In genomic region chr3:107546956-107547355, GRCm38 (mm10) we compare ENCODE assay signal across 12 mouse cellular contexts. TPM values are rescaled to one million over a fixed set of nuclear protein-coding genes. Genes with fewer than 3 reads are reported as not detected.
A peak's percentile ranks its signal among the peaks of the same experiment; 100 is the strongest.
DNase-seq lines count a peak whose midpoint lies in the region; ATAC-seq and TF ChIP-seq lines count a peak whose summit lies in the region.
"Had no signal": no experiment of that assay in that cellular context is flagged by ENCODE, and none has a peak within 500 bp of the region (broad histone marks: within the 10 kb centered on the region; RNA-seq: fewer than 3 reads in every experiment).

No protein-coding gene starts in this region.

- ATAC-seq in midbrain, embryonic 11.5 days (ENCODE audit: low FRiP score), result no peak
- ATAC-seq in midbrain, postnatal 0 days (ENCODE audit: low FRiP score), result peak; percentile 28; the same call in 1 of the 2 replicates

- no peak overlapping the region for H3K27ac ChIP-seq in midbrain, embryonic 11.5 days (ENCODE audit: low read depth, low read length)
- no peak overlapping the region for H3K27ac ChIP-seq in midbrain, embryonic 10.5 days (replicated peaks)
- no peak overlapping the region for H3K27ac ChIP-seq in midbrain, postnatal 0 days (ENCODE audit: low read depth, low read length)
- H3K27ac ChIP-seq: heart, embryonic 15.5 days had no signal

- no peaks in the 10 kb centered on the region for H3K27me3 ChIP-seq in midbrain, embryonic 11.5 days (ENCODE audit: control insufficient read depth, insufficient read depth, low read length)
- H3K27me3 ChIP-seq in midbrain, embryonic 10.5 days (ENCODE audit: low read depth, poor library complexity, severe bottlenecking), result no peaks in the 10 kb centered on the region
- H3K27me3 ChIP-seq in midbrain, postnatal 0 days (ENCODE audit: insufficient read depth, low read length), result no peaks in the 10 kb centered on the region
- H3K27me3 ChIP-seq: heart, embryonic 15.5 days had no signal

- H3K36me3 ChIP-seq in midbrain, embryonic 11.5 days (ENCODE audit: control insufficient read depth, insufficient read depth, low read length), result no peaks in the 10 kb centered on the region
- no peaks in the 10 kb centered on the region for H3K36me3 ChIP-seq in midbrain, embryonic 10.5 days
- H3K36me3 ChIP-seq in midbrain, postnatal 0 days (ENCODE audit: insufficient read depth, low read length), result no peaks in the 10 kb centered on the region
- H3K36me3 ChIP-seq: heart, embryonic 15.5 days had no signal

- WGBS in midbrain, embryonic 11.5 days, result 80% methylated on average over 2 of the region's 2 CpGs
- WGBS in midbrain, embryonic 10.5 days, result 78% methylated on average over 2 of the region's 2 CpGs
- 63% methylated on average over 2 of the region's 2 CpGs for whole genome bisulfite sequencing in midbrain, postnatal 0 days

- no peaks in the 10 kb centered on the region for H3K9me3 ChIP-seq in midbrain, embryonic 11.5 days (ENCODE audit: control insufficient read depth, low read length)
- no peaks in the 10 kb centered on the region for H3K9me3 ChIP-seq in midbrain, embryonic 10.5 days (replicated peaks)
- H3K9me3 ChIP-seq in midbrain, postnatal 0 days (ENCODE audit: low read length), result no peaks in the 10 kb centered on the region
- H3K9me3 ChIP-seq: heart, embryonic 15.5 days had no signal

- TF ChIP-seq CTCF in midbrain, postnatal 0 days (IDR thresholded peaks at IDR 0.05), result no peak

- no peak overlapping the region for H3K4me2 ChIP-seq in midbrain, embryonic 11.5 days
- H3K4me2 ChIP-seq in midbrain, postnatal 0 days (ENCODE audit: low read depth, low read length, poor library complexity, severe bottlenecking), result no peak overlapping the region
- H3K4me2 ChIP-seq: heart, embryonic 15.5 days had no signal

- peak; percentile 14 for DNase-seq in midbrain, embryonic 11.5 days (ENCODE audit: low spot score, missing footprints)
- no peak for DNase-seq in midbrain, embryonic 10.5 days (ENCODE audit: low spot score)
- peak; percentile 82 for DNase-seq in cerebellum, adult 9-11 months
- peak; percentile 80 for DNase-seq in heart, postnatal 4 days
- DNase-seq in midbrain, postnatal 0 days (ENCODE audit: low spot score), result peak; percentile 78
- no peak for DNase-seq in thymus, postnatal 4 days
- DNase-seq in adipocyte (ENCODE audit: low spot score), result no peak
- no peak for DNase-seq in right cerebral cortex, postnatal 14 days
- DNase-seq: liver had no signal

- H3K9ac ChIP-seq in midbrain, embryonic 11.5 days (ENCODE audit: low read length), result no peak overlapping the region
- no peak overlapping the region for H3K9ac ChIP-seq in midbrain, postnatal 0 days (replicated peaks; ENCODE audit: low read length, poor library complexity, severe bottlenecking)
- H3K9ac ChIP-seq: heart, embryonic 15.5 days had no signal

- H3K4me1 ChIP-seq in midbrain, embryonic 11.5 days (ENCODE audit: control insufficient read depth, insufficient read depth, low read length), result no peaks in the 10 kb centered on the region
- H3K4me1 ChIP-seq in midbrain, embryonic 10.5 days, result peaks cover 11% of the 10 kb centered on the region
- H3K4me1 ChIP-seq in midbrain, postnatal 0 days (ENCODE audit: insufficient read depth, low read length), result no peaks in the 10 kb centered on the region

- no peak overlapping the region for H3K4me3 ChIP-seq in midbrain, embryonic 11.5 days (ENCODE audit: low read depth, low read length)
- H3K4me3 ChIP-seq in midbrain, embryonic 10.5 days, result no peak overlapping the region
- no peak overlapping the region for H3K4me3 ChIP-seq in midbrain, postnatal 0 days (ENCODE audit: low read depth, low read length)
- H3K4me3 ChIP-seq: heart, embryonic 15.5 days had no signal

RNA-seq across cellular contexts. Expression of gene Ubl4b, which starts 7.9 kb away (rescaled TPM):
- polyA plus RNA-seq in midbrain, embryonic 11.5 days (2014; fragmentation: Nextera tagmentation; extraction: Ambion mirVana), result not detected in 2 replicates
- 0.12 TPM in 1 of 2 replicates, not detected in the other for polyA plus RNA-seq in midbrain, embryonic 10.5 days (2016; fragmentation: Nextera tagmentation; extraction: Ambion mirVana)
- total RNA-seq in heart, postnatal 4 days (2021), result not detected
- total RNA-seq in midbrain, postnatal 0 days (2014; rRNA removed), result not detected in 2 replicates
- not detected in 2 replicates for polyA plus RNA-seq in midbrain, postnatal 0 days (2015; fragmentation: Nextera tagmentation; extraction: Ambion mirVana)
- total RNA-seq: megakaryocyte, adult 5-6 weeks had no signal
- polyA plus RNA-seq: heart, embryonic 15.5 days; urinary bladder, adult 2 months had no signal

RNA-seq across cellular contexts. Expression of gene Slc6a17, which starts 29.1 kb away (rescaled TPM):
- polyA plus RNA-seq in midbrain, embryonic 11.5 days (2014; fragmentation: Nextera tagmentation; extraction: Ambion mirVana), result 1.8 and 1.9 TPM in 2 replicates
- 1.4 and 1.6 TPM in 2 replicates for polyA plus RNA-seq in midbrain, embryonic 10.5 days (2016; fragmentation: Nextera tagmentation; extraction: Ambion mirVana)
- total RNA-seq in heart, postnatal 4 days (2021), result 1 to 10 TPM; 4.7 to 5.2 TPM
- total RNA-seq in midbrain, postnatal 0 days (2014; rRNA removed), result 52.0 and 60.0 TPM in 2 replicates
- 17.5 and 22.2 TPM in 2 replicates for polyA plus RNA-seq in midbrain, postnatal 0 days (2015; fragmentation: Nextera tagmentation; extraction: Ambion mirVana)
- total RNA-seq: megakaryocyte, adult 5-6 weeks had no signal

RNA-seq across cellular contexts. Expression of gene Alx3, which starts 47.9 kb away (rescaled TPM):
- polyA plus RNA-seq in midbrain, embryonic 11.5 days (2014; fragmentation: Nextera tagmentation; extraction: Ambion mirVana), result 2.8 and 3.3 TPM in 2 replicates
- polyA plus RNA-seq in midbrain, embryonic 10.5 days (2016; fragmentation: Nextera tagmentation; extraction: Ambion mirVana), result 4.9 and 6.7 TPM in 2 replicates
- not detected for total RNA-seq in heart, postnatal 4 days (2021)
- 0.60 and 3.0 TPM in 2 replicates for total RNA-seq in midbrain, postnatal 0 days (2014; rRNA removed)
- 0.63 and 1.3 TPM in 2 replicates for polyA plus RNA-seq in midbrain, postnatal 0 days (2015; fragmentation: Nextera tagmentation; extraction: Ambion mirVana)
- total RNA-seq: megakaryocyte, adult 5-6 weeks had no signal
- polyA plus RNA-seq: urinary bladder, adult 2 months had no signal

Comparison
In these comparisons a context has a peak if more than half of its experiments do, and no peak if none do; other contexts are left out.
1. DNase-seq: peak in midbrain, embryonic 11.5 days (single experiment), cerebellum, adult 9-11 months (single experiment), heart, postnatal 4 days (single experiment) and midbrain, postnatal 0 days (single experiment); none in midbrain, embryonic 10.5 days (single experiment), thymus, postnatal 4 days (single experiment), adipocyte (single experiment) and right cerebral cortex, postnatal 14 days (single experiment).